Mouse (Mus musculus) gastrocnemius, adult 8-10 months (tissue): Measurements from ENCODE around the gene Ntn5. TPM values are rescaled to one million over a fixed set of nuclear protein-coding genes. Genes with fewer than 3 reads are reported as not detected.
"Not testable (repeated sequence)": the region's sequence is repeated elsewhere in the genome, so short reads cannot be mapped to it uniquely, and the experiment has no call there.

Experiments used
- DNase-seq, 2 experiments: peaks; one replicate each; pipeline ENCODE4 v3.0.0; 2022; ENCODE audit warnings: low spot score in 2 of 2
- total RNA-seq, 4 experiments: library from RNA; stranded (reverse); gene quantifications; 2 replicates each; pipeline ENCODE4 v1.2.4; 2022

Gene Ntn5
- total RNA-seq, 4 experiments from 2014 or later = 0.18 to 0.48 (median 0.27) TPM

DNA sequence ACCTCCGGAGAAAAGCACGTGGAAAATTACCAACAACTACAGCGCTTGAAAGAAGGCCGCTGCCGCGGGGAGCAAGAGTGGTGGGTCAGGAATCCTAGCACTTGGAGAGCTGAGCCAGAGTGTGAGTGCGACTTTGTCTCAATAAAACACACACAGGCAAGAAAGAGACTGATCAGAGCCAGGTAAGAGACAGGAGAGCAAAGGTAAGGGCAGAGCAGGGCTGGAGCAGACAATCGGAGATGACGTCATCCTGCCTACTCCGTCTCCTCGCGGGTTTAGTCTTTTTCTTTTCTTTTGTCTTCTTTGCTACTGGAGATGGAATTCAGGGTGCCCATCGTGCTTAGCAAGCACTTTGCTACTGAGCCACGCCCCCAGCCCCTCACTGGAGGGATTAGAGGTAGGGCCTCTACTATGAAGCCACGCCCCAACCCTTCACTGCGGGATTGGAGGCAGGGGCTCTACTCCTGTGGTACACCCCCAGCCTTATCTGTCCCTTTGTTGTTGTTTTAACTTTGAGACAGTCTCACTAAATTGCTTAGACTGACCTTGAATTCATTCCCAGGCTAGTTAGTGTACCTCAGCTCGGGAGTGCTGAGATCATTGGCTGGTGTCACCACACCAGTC, 29.3 kb upstream of the Ntn5 start:
- no peak for DNase-seq

DNA sequence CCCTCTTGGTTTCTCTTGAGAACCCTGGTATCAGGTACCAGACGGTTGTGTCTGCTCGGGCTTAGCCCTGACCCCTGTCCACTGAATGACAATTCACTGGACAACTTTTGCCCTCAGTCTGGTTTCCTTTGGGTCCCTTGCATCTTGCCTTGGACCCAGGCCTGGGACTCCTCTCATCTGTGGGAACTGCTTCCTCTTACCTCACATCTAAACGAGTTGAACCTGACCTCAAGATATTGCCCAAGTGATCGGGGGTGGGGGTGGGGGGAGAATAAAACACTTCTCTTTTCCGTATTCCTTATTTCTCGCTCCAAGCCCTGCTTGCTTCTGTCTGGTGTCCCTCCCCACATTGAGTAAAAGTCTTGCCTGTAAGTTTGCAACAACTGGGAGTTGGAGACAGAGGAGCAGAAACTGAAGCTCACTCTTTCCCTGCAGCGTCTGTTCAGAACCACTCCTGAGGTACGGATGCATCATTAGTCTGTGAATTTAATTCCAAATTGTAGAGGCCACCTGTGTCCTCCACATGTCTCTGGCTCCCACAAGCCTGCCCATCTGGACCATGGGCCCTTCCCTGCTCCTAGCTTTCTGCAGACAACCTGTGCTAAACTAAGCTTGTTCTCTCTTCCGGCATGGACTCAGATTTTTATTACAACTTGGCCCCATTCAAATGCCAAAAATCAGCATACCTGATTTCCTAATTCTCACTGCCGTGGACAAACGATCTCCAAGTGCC, 22.9 kb upstream of the Ntn5 start:
- no peak for DNase-seq

- not testable (repeated sequence) for DNase-seq
Observed at GRCm38 (mm10) chr7:45661702-45662101, 22.1 kb upstream of the Ntn5 start.

- DNase-seq = no peak
Observed at GRCm38 (mm10) chr7:45665303-45666138, 18.3 kb upstream of the Ntn5 start.

DNA sequence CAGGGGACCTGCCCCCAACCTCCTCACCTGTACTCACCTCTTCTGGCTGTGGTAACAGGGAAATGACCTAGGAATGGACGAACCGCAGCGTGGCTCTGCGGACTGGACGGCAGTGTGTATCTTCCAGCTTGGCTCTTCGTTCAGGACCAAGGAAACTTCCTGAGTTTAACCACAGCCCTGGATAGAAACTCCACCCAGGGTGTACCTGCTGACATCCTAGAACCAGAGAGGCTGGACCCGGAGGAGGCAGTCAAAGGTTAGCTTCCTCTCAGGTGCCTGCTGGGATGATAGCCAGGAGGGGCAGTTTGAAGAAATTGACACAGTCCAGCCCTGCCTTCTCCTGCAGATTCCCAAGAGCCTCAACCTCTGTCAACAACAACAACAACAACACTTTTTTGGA, 17.7 kb upstream of the Ntn5 start, which contains the start of gene Fut2:
Fut2 (minus strand) TSS at position 234 of the 400 bp plus-strand sequence.
- no peak for DNase-seq

DNA sequence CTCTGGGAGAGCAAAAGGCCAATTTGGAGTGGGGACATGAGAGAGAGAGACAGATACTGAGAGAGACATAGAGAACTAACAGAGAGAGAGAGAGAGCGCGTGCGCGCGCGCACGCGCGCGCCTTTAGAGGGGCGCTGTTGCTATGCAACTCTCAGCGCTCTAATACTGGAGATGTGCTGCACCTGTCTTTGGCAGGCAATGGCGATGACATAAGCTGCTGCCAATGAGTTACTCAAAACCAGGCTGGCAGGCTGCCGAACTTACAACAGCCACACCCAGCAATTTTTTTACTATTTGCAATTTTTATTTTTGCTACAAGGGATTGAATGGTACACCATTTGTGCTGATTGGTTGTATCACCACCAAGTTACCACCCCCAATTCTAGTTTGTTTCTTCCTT, 16.1 kb upstream of the Ntn5 start:
- DNase-seq = no peak

DNA sequence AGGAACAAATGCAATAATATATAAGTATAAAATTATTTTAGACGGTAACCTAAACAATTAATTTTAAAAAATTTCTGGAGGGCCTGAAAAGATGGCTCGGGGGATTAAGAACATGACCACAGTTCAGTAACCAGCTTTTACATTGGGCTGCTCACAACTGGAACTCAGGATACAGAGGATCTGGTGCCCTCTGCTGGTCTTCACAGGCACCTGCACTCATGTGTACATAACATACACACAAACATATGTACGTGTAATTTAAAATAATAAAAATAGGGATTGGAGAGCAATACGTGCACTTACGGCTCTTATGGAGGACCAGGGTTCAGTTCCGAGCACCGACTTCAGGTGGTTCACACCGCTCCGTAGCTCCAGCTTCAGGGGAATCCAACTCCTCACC, 14.9 kb upstream of the Ntn5 start:
- no peak for DNase-seq

- no peak for DNase-seq
Observed at GRCm38 (mm10) chr7:45677627-45678295, 6.1 kb upstream of the Ntn5 start.

DNA sequence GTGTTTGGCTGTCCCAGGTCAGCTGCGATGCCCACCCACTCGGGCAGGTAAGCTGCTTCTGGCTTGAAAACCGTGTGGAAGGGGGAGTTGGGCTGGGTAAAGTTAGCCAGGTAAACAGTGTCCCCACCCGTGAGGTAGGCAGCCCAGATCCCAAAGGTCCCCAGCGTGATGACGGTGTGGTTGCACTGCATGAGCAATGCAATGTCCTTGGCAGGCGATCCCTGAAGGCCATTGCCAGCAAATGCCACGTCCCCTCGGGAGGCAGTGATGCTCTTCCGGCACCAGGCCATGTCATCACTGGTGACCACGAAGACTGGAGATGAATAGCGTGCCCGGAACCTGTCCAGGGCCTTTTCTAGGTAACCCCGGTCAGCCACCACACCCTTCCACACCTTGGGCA, 5.3 kb upstream of the Ntn5 start:
- DNase-seq = no peak

DNA sequence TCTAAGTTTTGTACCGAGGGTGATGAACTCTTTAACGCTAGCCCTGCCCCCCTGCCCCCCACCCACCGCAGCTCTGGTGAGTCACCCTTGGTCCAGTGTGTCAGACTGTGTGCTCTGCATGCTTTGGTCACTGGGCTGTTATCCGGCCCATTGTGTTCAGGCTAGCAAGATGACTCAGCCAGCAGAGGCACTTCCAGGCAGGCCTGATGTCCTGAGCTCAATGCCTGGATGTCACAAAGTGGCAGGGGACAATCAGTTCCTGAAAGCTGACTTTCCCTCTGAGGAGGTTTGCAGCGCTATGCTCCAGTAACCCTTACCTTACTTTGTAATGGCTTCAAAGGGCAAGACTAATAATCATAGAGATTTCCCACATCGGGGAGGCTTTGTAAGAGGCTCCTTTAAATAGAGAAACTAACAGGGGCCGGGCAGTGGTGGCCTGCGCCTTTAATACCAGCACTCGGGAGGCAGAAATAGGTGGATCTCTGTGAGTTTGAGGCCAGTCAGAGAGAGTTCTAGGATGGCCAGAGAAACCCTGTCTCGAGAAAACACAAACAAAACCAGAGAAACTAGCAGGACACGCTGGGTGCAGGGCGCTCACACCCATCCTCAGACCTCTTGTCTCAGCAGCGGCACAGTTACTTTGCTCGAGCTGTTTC, 3.7 kb upstream of the Ntn5 start:
- DNase-seq = no peak

DNA sequence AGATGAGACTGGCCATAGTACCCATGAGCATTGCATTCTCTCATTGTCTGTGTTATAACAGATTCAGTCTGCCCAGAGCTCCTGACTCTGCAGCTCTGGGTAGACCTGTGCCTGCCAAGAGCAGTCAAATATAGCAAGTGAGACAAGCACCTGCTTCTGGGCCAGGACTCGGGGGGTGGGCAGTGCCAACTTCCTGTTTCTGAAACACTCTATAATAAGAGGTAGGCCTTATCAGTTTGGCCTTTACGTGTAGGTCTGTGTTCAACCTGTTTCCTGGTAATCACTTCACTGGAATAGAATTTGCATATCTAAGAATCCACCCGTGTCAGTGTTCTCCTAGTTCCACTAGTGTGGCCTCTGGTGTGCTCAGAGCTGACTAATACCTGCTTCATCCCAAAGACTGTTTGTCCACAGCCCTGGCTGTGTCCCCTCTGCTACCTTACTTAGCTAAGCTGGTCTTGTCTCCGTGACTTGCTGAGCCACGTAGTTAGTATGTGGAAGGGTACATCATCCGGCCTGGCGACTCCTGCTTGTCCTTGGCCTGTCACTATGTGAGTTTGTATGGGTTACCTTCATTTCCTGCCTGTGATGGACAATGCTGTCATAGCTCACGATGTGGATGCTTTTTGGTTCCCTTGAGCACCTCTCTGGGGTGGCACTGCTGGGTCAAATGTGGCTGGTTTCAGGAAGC, 2.6 kb upstream of the Ntn5 start:
- DNase-seq = peak; percentile 54 to 72

GRCm38 (mm10) chr7:45682144-45683126, 1.4 kb upstream of the Ntn5 start:
- peak; percentile 72 to 80 for DNase-seq

DNA sequence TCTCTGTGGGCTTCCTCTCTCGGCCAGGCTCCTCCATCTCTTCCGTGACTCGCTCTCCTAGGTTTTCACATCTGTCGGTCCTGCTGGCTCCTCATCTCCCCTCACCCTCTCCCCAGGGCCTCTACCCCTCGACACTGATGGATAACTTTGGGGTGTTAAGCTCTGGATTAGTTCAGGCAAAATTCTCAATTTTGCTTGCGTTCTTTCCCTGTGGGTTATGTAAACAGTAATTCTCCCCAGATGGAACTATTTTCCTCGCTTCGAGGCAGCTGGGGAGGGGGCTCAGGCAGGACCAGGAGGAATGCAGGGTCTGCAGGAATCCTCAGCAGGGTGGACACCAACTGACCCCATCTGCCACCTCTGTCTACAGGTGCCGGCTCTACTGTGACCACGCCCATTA, 2.0 kb downstream of the Ntn5 start:
- no peak for DNase-seq

DNA sequence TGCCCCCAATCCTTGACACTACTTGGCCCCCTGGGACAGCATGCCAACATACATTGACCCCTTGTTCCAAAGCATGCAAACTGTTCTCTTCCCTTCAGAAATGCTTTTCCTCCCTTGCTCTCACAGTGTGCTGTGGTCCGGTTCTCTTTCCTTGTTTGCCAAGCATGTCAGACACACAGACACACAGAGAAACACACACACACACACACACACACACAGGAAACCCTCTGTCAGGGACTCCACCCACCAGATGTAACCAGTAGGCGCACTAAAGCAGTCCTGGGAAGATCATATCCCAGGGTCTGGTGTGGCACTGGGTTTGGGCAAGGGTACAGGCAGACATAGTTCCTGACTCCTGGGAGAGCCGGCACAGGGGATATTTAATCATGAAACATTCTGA, 3.0 kb downstream of the Ntn5 start:
- DNase-seq = no peak

DNA sequence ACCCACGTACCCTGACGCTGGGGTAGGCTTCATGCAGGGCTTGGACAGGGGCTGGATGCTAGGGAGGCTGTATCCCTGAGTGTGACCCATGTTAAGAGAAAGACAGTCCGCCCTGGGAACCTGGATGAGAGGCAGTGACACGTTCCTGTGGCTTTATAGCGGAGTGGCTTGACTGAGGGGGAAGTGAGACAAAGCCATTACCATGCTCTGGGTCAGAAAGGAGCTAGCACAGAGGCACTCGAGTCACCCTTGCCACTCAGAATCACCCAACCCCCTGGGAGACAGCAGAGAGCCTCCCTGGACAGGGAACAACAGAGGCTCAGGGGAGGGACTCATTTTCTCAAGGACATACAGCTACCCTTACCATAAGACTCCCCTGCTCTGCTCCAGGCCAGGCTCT, 5.3 kb downstream of the Ntn5 start:
- no peak for DNase-seq

GRCm38 (mm10) chr7:45689800-45690199, 6.0 kb downstream of the Ntn5 start:
- no peak for DNase-seq

- no peak for DNase-seq
Observed at GRCm38 (mm10) chr7:45692364-45692763, 8.5 kb downstream of the Ntn5 start.

DNA sequence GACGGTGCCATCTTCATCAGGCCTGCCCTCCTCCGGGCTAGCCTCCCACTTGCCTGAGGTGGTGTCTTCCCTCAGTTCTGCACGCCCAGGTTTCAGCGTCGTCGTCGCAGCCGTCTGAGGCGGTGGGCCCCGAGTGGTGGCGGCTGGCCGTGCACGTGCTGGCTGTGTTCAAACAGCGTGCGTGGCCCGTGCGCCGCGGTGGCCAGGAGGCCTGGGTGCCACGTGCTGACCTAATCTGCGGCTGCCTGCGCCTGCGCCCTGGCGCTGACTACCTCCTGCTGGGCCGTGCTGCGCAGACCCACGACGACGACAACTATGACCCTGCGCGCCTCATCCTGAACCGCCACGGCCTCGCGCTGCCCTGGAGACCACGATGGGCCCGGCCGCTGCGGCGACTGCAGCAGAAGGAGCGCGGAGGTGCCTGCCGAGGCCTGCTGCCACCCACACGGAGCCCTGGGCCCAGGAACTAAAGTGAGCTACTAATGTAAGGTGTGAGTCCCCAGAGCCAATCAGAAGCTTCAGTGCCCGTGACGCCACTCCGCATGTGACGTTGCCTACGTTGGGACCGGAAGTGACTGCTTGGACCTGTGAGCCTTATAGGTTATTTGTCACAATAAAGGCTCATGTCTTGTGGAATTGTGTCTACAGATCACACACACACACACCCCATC, 10.2 kb downstream of the Ntn5 start, which contains the start of gene Sec1:
Sec1 (minus strand) TSS at position 482 of the 671 bp plus-strand sequence.
- no peak for DNase-seq

- DNase-seq = no peak
Observed at GRCm38 (mm10) chr7:45695098-45695497, 11.3 kb downstream of the Ntn5 start.
